Mouse (Mus musculus) inflammation-experienced regulatory T-cells, adult 6 months (primary cell): ENCODE data around the gene Gm10139. TPM values are rescaled to one million over a fixed set of nuclear protein-coding genes. Genes with fewer than 3 reads are reported as not detected.
"Not testable (repeated sequence)": the region's sequence is repeated elsewhere in the genome, so short reads cannot be mapped to it uniquely, and the experiment has no call there.

Source experiments
- ATAC-seq: one replicate; pipeline ENCODE4 v1.8.0; 2017
- polyA plus RNA-seq, 3 experiments: library from polyadenylated mRNA; unstranded; fragments of 100-300 nt; shearing (Covaris generic); gene quantifications; one replicate each; pipeline ENCODE4 v1.2.1; 2017

Gene Gm10139
- polyA plus RNA-seq: not detected

GRCm38 (mm10) chr13:65512378-65512777 is at the start of gene Gm10139:
TSS of gene Gm10139 (plus strand) at chr13:65512678.
- not testable (repeated sequence) for ATAC-seq

DNA sequence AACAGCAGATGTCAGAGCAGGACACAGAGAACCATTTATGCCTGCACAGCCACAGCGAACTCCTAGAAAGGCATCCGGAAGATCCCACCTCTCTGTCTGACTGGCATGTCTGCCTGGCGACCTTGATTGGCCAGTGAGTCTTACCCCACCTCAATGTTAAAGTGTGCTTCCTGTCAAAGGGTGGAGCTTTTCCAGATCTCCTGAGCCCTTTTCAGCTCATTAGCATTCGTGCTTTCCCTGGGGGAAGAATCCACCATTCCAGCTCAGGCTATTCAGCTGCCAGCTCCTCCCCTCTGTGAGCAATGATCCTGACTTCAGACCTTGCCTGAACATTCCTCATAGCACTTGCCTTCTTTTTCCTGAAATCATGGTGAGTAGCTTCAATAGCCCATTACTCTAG is 45.2 kb downstream of the Gm10139 start:
- ATAC-seq: not testable (repeated sequence)

Other genes starting within 250 kb of the Gm10139 start
- 10 to 100 TPM in 2 of 3 experiments, 1 to 10 TPM in 1; 8.7 to 18.9 (median 18.0) TPM for gene Zfp369, start 233.9 kb upstream of the Gm10139 start, polyA plus RNA-seq